Mouse (Mus musculus) intestine, embryonic 14.5 days (tissue): Measurements from ENCODE around the gene Zfp654. TPM values are rescaled to one million over a fixed set of nuclear protein-coding genes. Genes with fewer than 3 reads are reported as not detected.

Experiments used
- ATAC-seq: fragments of 200-750 bp; cut with Nextera tagmentation; replicated peaks from 2 replicates; pipeline ENCODE4 v1.8.0; 2017; ENCODE audit warnings: low read depth, moderate number of reproducible peaks, moderate TSS enrichment, moderate library complexity; ENCODE audit not compliant: low FRiP score, low TSS enrichment
- DNase-seq: peaks from one replicate; pipeline ENCODE4 v3.0.0-alpha.2; 2018; ENCODE audit warnings: low spot score
- H3K27ac ChIP-seq: fragments of 300-500 bp; sonication (generic); 2 replicates; pipeline ENCODE4 v1.5.1; 2014; ENCODE audit warnings: low read depth, mild to moderate bottlenecking, control low read depth
- H3K27me3 ChIP-seq: fragments of 300-500 bp; sonication (generic); replicated peaks from 2 replicates; pipeline ENCODE4 v1.6.1; 2014; ENCODE audit warnings: low read length, control low read depth; ENCODE audit not compliant: control insufficient read depth, insufficient read depth
- H3K36me3 ChIP-seq: fragments of 300-500 bp; sonication (generic); 2 replicates; pipeline ENCODE4 v1.6.1; 2014; ENCODE audit warnings: low read length, control low read depth; ENCODE audit not compliant: control insufficient read depth, insufficient read depth
- H3K4me1 ChIP-seq: fragments of 300-500 bp; sonication (generic); replicated peaks from 2 replicates; pipeline ENCODE4 v1.6.1; 2014; ENCODE audit warnings: low read length, control low read depth, mixed read lengths; ENCODE audit not compliant: control insufficient read depth, insufficient read depth
- H3K4me2 ChIP-seq: fragments of 300-500 bp; sonication (generic); 2 replicates; pipeline ENCODE4 v1.6.1; 2014; ENCODE audit warnings: low read length
- H3K4me3 ChIP-seq: fragments of 300-500 bp; sonication (generic); 2 replicates; pipeline ENCODE4 v1.5.1; 2014; ENCODE audit warnings: low read depth, low read length, control low read depth, mixed read lengths
- H3K9ac ChIP-seq: fragments of 300-500 bp; sonication (generic); 2 replicates; pipeline ENCODE4 v1.6.1; 2014; ENCODE audit warnings: mild to moderate bottlenecking, low read length
- H3K9me3 ChIP-seq: fragments of 300-500 bp; sonication (generic); 2 replicates; pipeline ENCODE4 v1.6.1; 2016; ENCODE audit warnings: low read length, control low read depth; ENCODE audit not compliant: control insufficient read depth
- whole genome bisulfite sequencing: fragments of 180-500 bp; shearing (Covaris S2); extraction: QIAGEN DNeasy Blood & Tissue Kit; methylation state at CpG from one replicate; pipeline ENCODE4 v1.1.7; 2014; 5-methylcytosine and 5-hydroxymethylcytosine counted together
- polyA plus RNA-seq: library from polyadenylated mRNA; unstranded; fragments of >200 nt; fragmentation: Nextera tagmentation; extraction: Ambion mirVana; gene quantifications from 2 replicates; pipeline ENCODE4 v1.2.1, GENCODE M21; 2014

The Zfp654 gene
- polyA plus RNA-seq, 1 experiment from 2014 or later = 7.5 TPM

DNA sequence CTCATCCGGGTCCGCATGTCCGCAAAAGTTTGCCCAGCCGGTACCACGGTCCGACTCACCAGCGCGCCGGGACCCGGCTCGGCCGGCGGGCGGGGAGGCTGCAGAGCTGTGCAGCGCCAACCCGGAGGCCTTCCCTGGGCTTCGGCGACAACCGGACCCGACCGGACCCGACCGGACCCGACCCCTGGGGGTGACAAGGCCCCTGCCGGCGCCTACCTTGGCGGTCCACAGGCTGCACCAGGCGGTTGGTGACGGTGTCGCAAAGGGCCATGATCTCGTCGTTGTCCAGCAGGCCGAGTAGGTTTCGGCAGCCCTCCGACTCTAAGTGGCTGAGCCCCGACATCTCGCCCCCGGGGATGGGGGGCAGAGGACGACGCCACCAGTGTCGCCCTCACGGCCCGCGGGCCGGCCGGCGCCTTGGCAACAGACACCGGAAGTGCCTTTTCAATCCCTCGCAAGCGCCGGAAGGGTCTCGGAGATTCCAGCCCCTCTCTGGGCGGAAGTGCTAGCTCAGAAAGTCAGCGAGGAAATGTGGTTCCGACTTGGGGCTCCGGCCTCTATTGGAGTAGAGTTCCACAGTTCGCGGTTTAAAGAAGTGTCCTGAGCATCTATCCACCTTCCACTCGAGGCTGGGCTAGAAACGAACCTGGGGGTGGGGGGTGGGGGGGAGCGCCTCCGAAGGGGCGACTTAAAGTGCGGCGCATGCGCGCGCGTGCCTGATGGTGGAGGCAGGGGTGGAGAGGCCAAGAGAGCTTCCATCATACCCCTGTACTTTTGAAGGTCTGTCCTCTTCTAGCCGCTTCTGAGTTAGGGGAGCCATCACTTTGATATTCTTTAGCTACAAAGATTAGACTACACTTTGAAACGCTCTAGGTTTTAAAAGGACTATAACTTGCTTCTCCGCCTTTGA, 80.7 kb downstream of the Zfp654 start, which contains the start of gene 4930453N24Rik:
Gene 4930453N24Rik (minus strand): TSS at position 641 of the 910 bp plus-strand sequence.
- peak within 1 kb of the TSS; percentile 83 for H3K9ac ChIP-seq
- peaks cover 16% of the 10 kb centered on the region for H3K36me3 ChIP-seq
- H3K4me1 ChIP-seq = no peaks in the 10 kb centered on the region; the same call in 1 of the 2 replicates
- H3K4me3 ChIP-seq = peak within 1 kb of the TSS; percentile 75
- peak; percentile 94 for ATAC-seq
- H3K27ac ChIP-seq = peak within 1 kb of the TSS; percentile 89
- H3K4me2 ChIP-seq = peak within 1 kb of the TSS; percentile 55
- H3K27me3 ChIP-seq = no peaks in the 10 kb centered on the region
- H3K9me3 ChIP-seq = no peaks in the 10 kb centered on the region
- peak; percentile 93 for DNase-seq
- WGBS = 2% methylated on average over 72 of the region's 72 CpGs

DNA sequence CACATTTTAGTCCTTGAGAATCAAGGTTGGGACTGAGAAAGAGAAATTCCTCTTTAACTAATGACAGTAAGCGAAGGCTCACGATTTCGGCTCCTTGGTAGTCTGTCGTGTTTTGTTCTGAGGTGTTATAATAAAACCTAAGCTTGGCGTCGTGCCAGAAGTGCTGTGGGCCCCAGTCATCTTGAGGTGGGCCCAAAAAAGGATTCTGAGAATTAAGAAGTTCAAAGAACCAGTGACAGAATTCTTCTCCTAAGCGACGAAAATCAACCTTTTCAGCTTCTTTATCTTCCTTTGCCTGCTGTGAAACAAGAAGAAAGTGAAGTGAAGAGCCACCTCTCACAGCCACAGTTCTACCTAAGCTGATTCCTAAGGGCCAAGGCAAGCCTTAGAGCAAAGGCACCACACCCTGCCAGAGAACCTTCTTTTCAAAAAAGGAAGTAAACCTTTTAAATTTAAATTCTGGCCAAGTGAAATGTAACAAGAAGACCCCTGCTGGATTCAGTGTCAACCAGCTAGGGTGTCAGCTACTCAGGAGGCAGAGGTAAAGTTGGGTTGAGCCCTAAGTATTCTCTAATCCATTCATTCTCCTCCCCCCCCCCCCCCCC, 84.7 kb downstream of the Zfp654 start:
- no peak for ATAC-seq
- 91% methylated on average over 8 of the region's 8 CpGs for WGBS

DNA sequence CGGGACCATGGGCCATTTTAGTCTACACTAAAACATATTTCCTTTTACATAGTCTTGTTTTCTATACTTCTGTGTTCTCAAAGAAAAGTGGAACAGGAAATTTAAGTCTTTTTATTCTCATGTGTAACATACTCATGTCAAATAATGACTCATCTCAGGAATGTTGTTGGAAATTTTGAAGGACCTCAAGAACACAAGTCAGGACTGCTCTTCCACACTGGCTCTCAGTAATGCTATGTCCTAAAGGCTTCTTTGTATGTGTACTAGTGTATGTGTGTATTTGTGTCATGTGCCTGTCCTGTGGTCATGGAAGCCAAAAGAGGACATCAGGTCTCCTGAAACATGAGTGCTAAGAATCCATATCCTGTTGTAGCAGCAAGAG, 92.2 kb downstream of the Zfp654 start:
- Histone ChIP-seq H3K36me3 (peaks cover 13% of the 10 kb centered on the region), H3K9me3 (peaks cover 10% of the 10 kb centered on the region; the same call in 1 of the 2 replicates), H3K27ac (no peak overlapping the region), H3K27me3 (no peaks in the 10 kb centered on the region), H3K4me3 (no peak overlapping the region), H3K4me1 (no peaks in the 10 kb centered on the region), H3K9ac (no peak overlapping the region), H3K4me2 (no peak overlapping the region)
- DNase-seq = no peak
- ATAC-seq = no peak
- WGBS = 73% methylated on average over 1 of the region's 1 CpGs

More for the DNA sequence above, 84.7 kb downstream of the Zfp654 start:
- no peak overlapping the region for H3K4me3 ChIP-seq
- H3K9ac ChIP-seq = no peak overlapping the region
- H3K9me3 ChIP-seq = peaks cover 10% of the 10 kb centered on the region; the same call in 1 of the 2 replicates
- no peak for DNase-seq
- no peaks in the 10 kb centered on the region; the same call in 1 of the 2 replicates for H3K4me1 ChIP-seq
- H3K36me3 ChIP-seq = peaks cover 44% of the 10 kb centered on the region
- H3K27ac ChIP-seq = no peak overlapping the region
- no peak overlapping the region for H3K4me2 ChIP-seq
- H3K27me3 ChIP-seq = no peaks in the 10 kb centered on the region

GRCm38 (mm10) chr16:64758561-64759244, 92.7 kb downstream of the Zfp654 start:
- no peaks in the 10 kb centered on the region for H3K27me3 ChIP-seq
- H3K36me3 ChIP-seq = peaks cover 10% of the 10 kb centered on the region
- H3K4me1 ChIP-seq = no peaks in the 10 kb centered on the region
- DNase-seq (no peak), ATAC-seq (no peak)
- no peak overlapping the region for H3K27ac ChIP-seq
- 62% methylated on average over 6 of the region's 6 CpGs for WGBS
- H3K4me3 ChIP-seq = no peak overlapping the region
- no peak overlapping the region for H3K4me2 ChIP-seq
- H3K9me3 ChIP-seq = peaks cover 9% of the 10 kb centered on the region; the same call in 1 of the 2 replicates
- no peak overlapping the region for H3K9ac ChIP-seq

DNA sequence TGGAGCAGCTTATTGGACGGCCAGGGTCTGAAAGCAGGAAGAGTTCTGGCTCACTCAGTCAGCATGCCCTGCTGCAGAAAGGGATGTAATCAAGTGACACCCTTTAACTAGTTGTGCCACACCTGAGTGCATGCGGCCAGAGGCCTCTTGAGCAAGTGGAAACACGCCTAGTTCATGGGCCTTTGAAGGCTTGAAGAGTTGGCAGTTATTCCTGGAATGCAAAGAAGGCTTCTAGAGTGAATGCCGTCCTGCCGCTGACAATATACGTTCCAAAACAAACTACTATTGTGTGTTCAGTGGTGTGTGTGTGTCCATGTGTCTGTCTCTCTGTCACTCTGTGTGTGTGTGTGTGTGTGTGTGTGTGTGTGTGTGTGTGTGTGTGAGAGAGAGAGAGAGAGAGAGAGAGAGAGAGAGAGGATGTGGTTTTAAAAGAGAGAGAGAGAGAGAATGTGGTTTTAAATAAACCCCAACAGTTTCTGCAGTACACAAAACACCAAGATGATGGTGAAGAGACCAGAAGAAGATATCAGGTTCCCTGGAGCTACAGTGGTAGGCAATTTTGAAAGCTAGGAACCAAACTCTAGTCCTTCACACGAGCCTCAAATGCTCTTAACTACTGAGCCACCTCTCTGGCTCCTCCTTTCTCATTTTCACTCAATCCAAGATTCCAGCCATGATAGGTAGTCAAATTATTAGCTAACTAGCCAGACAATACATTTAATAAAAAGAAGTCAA, 93.6 kb downstream of the Zfp654 start:
- DNase-seq (no peak), ATAC-seq (no peak)
- Histone ChIP-seq H3K9me3 (peaks cover 2% of the 10 kb centered on the region; the same call in 1 of the 2 replicates), H3K9ac (no peak overlapping the region), H3K4me1 (no peaks in the 10 kb centered on the region), H3K4me3 (no peak overlapping the region), H3K27me3 (no peaks in the 10 kb centered on the region), H3K36me3 (peaks cover 1% of the 10 kb centered on the region), H3K27ac (no peak overlapping the region), H3K4me2 (no peak overlapping the region)
- 91% methylated on average over 7 of the region's 7 CpGs for WGBS

DNA sequence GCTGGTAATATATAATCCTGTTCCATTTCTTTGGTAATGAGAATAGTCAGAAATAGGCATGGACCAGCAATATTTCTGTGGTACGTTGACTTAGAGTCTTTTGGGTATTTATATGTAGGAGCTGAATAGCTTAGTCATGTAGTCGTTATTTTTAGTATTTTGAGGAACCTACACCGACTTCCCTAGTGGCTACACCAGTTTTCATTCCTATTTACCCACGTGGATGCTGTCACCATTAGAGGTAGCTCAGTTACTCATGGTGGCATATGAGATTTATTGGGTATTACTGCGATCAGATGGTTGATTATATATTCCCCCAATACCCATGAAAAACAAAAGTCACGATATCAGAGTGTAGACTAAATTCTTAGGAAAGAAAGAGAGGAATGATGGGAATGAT, 95.1 kb downstream of the Zfp654 start:
- 81% methylated on average over 6 of the region's 6 CpGs for WGBS
- no peaks in the 10 kb centered on the region for H3K36me3 ChIP-seq
- no peaks in the 10 kb centered on the region for H3K4me1 ChIP-seq
- H3K27me3 ChIP-seq = no peaks in the 10 kb centered on the region
- no peak overlapping the region for H3K4me3 ChIP-seq
- H3K27ac ChIP-seq = no peak overlapping the region
- H3K4me2 ChIP-seq = no peak overlapping the region
- no peak for ATAC-seq
- DNase-seq = no peak
- H3K9me3 ChIP-seq = no peaks in the 10 kb centered on the region
- no peak overlapping the region for H3K9ac ChIP-seq

DNA sequence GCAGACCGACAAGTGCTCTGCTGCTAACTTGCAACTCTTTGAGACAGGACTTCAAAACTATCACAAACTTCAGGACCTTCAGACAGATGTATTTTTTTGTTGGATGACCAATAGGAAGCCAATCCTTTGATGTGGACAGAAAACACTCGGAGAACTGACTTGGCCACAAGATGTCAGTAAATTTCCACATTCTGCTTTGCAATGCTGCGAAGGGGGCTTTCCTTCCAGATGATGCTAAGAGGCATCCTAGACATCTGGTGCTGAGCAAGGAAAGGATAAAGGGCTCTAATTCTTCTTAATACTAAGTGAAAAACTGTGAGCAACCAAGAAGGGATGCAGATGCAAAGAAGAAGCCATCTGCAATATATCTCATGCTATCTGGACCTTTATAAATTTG, 96.7 kb downstream of the Zfp654 start:
- no peak for ATAC-seq
- no peak for DNase-seq
- Histone ChIP-seq H3K4me1 (no peaks in the 10 kb centered on the region), H3K9ac (no peak overlapping the region), H3K27me3 (no peaks in the 10 kb centered on the region), H3K4me2 (no peak overlapping the region), H3K27ac (no peak overlapping the region), H3K9me3 (no peaks in the 10 kb centered on the region), H3K4me3 (no peak overlapping the region), H3K36me3 (no peaks in the 10 kb centered on the region)
- 36% methylated on average over 3 of the region's 3 CpGs for WGBS
